Mouse (Mus musculus) kidney, postnatal 4 days (tissue): ENCODE results near the gene Speer4a.
"Not testable (repeated sequence)": the region's sequence is repeated elsewhere in the genome, so short reads cannot be mapped to it uniquely, and the experiment has no call there.

Experiments
- DNase-seq, 2 experiments: peaks; one replicate each; pipeline ENCODE4 v3.0.0; 2021; ENCODE audit warnings: mixed read lengths in 2 of 2

Gene Speer4a

GRCm38 (mm10) chr5:26039458-26039857 is at the start of gene Speer4a:
Gene Speer4a (minus strand): TSS chr5:26039558.
- not testable (repeated sequence) for DNase-seq

- not testable (repeated sequence) for DNase-seq
These were observed 39.7 kb upstream of the Speer4a start for GRCm38 (mm10) chr5:26079023-26079422.

- no peak for DNase-seq
These were observed 31.4 kb upstream of the Speer4a start for GRCm38 (mm10) chr5:26070716-26071115.

- DNase-seq = not testable (repeated sequence)
These were observed 19.1 kb upstream of the Speer4a start, which contains the start of gene Gm7347 for GRCm38 (mm10) chr5:26058481-26058880. Gene Gm7347 (minus strand): TSS chr5:26058581.

GRCm38 (mm10) chr5:26022816-26023215 is 16.5 kb downstream of the Speer4a start, which contains the start of gene Gm5862:
Gene Gm5862 (minus strand): TSS chr5:26022916.
- not testable (repeated sequence) for DNase-seq

GRCm38 (mm10) chr5:26007697-26008096 is 31.7 kb downstream of the Speer4a start:
- not testable (repeated sequence) for DNase-seq

- DNase-seq = peak; percentile 17 to 35
These were observed 32.2 kb downstream of the Speer4a start for GRCm38 (mm10) chr5:26006937-26007695.

GRCm38 (mm10) chr5:26004698-26005097 is 34.7 kb downstream of the Speer4a start, which contains the start of gene Gm1979:
Gene Gm1979 (minus strand): TSS chr5:26004798.
- DNase-seq = not testable (repeated sequence)

GRCm38 (mm10) chr5:25988550-25988949 is 50.8 kb downstream of the Speer4a start, which contains the start of gene Gm21698:
Gene Gm21698 (minus strand): TSS chr5:25988650.
- not testable (repeated sequence) for DNase-seq
